Mouse (Mus musculus): ENCODE measurements at regions not wholly inside any gene's neighbourhood (a gene's known extent, or its start where the extent isn't known, plus 50 kb on each side); places are given as distances from the start of the nearest gene placed in this dataset.

GRCm38 (mm10) chr17:93067850-93068249 is 131.0 kb upstream of the Adcyap1 start:
- peak; percentile 80 for DNase-seq (ENCODE audit: low read depth, low spot score)

- no peak for DNase-seq (ENCODE audit: low read depth, low spot score)
Measured at GRCm38 (mm10) chr17:93068489-93068888, 130.3 kb upstream of the Adcyap1 start.

GRCm38 (mm10) chr17:93084048-93084447 is 114.8 kb upstream of the Adcyap1 start:
- no peak for DNase-seq (ENCODE audit: low read depth, low spot score)

- DNase-seq (ENCODE audit: low read depth, low spot score): no peak
Measured at GRCm38 (mm10) chr17:93104516-93104915, 94.3 kb upstream of the Adcyap1 start.

GRCm38 (mm10) chr17:93140003-93140402 is 58.8 kb upstream of the Adcyap1 start:
- DNase-seq (ENCODE audit: low read depth, low spot score): peak; percentile 19

- peak; percentile 65 for DNase-seq (ENCODE audit: low read depth, low spot score)
Measured at GRCm38 (mm10) chr17:93141125-93141524, 57.7 kb upstream of the Adcyap1 start.
